Mouse (Mus musculus): ENCODE data around the gene Flt1.

Gene Flt1

GRCm38 (mm10) chr5:147725831-147726700, at the start of gene Flt1:
Gene Flt1, minus strand, starts transcription at chr5:147726011.
- DNase-seq (ENCODE audit: low read depth, low spot score), result peak; percentile 63

DNA sequence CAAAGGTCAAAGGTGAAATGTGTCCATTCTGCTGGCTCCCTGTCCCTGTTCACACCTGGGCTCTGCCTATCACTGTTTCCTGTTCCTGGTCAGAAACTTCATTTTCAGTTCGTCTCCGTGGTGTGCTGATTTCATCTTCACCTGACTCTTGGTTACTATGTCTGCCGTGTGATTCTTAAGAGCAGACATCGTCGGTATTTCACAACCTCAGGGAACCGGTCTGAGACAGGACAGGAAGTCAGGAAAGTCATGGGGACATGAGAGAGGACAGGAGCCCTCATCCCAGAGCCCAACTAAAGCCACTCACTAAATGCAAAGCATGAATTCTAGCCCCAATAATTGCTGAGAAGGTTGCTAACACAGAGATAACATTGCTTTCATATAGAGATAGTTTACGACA, 49.4 kb upstream of the Flt1 start:
- DNase-seq (ENCODE audit: low read depth, low spot score), result no peak

DNA sequence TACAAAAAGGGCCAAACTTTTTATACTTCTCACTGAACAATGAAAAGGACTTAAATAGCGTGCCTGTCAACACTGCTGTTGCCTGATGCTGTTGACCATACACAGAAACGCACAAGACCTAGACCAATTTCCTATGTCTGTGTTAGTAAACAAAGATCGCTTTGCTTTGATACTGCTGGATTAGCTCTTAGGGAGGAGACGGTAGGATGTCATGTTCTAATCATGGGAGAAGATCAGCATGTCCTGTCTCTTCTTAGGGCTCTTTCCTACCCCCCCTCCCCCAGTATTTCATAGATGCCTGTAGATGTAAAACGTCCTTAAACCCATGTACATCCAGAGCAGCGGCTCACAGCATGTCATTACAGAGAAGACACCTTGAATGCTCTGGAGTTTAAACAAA, 44.1 kb upstream of the Flt1 start:
- DNase-seq (ENCODE audit: low read depth, low spot score), result no peak

GRCm38 (mm10) chr5:147764061-147764460, 38.2 kb upstream of the Flt1 start:
- DNase-seq (ENCODE audit: low read depth, low spot score), result peak; percentile 81

GRCm38 (mm10) chr5:147761984-147762383, 36.2 kb upstream of the Flt1 start:
- peak; percentile 76 for DNase-seq (ENCODE audit: low read depth, low spot score)

GRCm38 (mm10) chr5:147761275-147761674, 35.5 kb upstream of the Flt1 start:
- peak; percentile 85 for DNase-seq (ENCODE audit: low read depth, low spot score)

- no peak for DNase-seq (ENCODE audit: low read depth, low spot score)
These were observed 33.0 kb upstream of the Flt1 start for GRCm38 (mm10) chr5:147758640-147759319.

DNA sequence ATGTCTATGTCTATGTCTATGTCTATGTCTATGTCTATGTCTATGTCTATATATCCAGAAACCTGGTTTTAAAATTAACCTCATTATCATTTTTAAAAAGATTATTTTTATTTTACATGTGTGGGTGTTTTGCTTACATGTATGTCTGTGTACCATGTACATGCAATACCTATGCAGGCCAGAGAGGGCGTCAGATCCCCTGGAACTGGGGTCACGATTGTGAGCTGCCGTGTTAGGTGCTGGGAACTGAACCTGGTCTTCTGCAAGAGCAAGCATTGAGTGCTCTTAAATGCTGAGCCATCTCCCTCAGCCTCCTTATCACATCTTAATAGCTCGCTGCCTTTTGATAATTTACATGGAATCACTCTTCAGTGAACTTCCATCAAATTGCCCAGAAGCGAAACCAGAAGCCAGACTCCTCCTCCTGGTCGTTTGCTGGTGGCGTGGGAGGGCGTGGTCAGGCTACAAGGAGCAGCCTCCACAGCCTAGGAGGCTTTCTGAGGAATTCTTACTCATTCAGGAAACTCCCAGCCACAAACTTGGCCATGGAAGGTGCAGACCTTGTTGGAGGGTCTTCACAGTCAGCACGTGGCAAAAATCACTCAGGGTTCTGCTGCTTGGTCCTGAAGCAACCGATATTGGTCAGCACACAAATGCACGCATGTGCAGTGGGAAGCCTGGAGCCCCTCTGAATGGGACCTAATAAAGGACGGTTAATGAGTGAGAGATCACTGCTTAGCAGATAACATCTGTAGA, 32.2 kb upstream of the Flt1 start:
- peak; percentile 77 for DNase-seq (ENCODE audit: low read depth, low spot score)

GRCm38 (mm10) chr5:147752914-147753341, 27.1 kb upstream of the Flt1 start:
- peak; percentile 28 for DNase-seq (ENCODE audit: low read depth, low spot score)

GRCm38 (mm10) chr5:147751673-147752130, 25.9 kb upstream of the Flt1 start:
- DNase-seq (ENCODE audit: low read depth, low spot score), result peak; percentile 26

GRCm38 (mm10) chr5:147749972-147750371, 24.2 kb upstream of the Flt1 start:
- DNase-seq (ENCODE audit: low read depth, low spot score), result peak; percentile 60

- peak; percentile 22 for DNase-seq (ENCODE audit: low read depth, low spot score)
These were observed 22.3 kb upstream of the Flt1 start for GRCm38 (mm10) chr5:147748081-147748581.

DNA sequence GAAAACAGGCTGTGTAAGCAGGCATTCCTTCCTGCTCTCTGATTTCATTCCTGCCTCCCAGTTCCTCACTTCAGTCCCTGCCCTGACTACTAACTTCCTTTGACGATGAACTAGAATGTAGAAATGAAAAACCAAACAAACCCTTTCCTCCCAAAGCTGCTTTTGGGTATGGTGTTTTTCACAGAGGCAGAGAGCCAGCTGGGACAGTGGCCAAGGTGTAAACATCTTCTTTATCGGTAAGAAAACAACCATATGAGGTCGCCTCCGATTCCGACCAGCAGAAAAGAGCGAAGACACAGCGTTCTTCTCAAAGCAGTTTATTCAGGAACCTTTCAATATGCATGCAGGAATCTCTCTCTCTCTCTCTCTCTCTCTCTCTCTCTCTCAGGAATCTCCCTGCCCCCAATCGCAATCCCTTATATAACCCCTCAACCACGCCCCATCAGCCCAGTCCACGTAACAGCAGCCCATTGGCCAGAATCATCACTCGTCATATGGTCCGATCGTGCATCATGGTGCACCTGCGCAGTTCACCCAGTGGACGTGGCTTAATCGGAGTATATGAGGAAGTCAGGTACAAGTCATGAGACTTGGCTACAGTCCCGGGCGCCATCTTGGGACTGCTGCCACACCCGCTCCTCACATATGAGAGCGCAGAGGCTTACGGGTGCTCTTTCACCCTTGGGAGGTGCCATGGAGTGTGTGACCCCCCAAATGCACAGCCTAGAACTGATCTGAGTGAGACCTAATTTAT, 19.3 kb upstream of the Flt1 start:
- DNase-seq (ENCODE audit: low read depth, low spot score), result peak; percentile 83

DNA sequence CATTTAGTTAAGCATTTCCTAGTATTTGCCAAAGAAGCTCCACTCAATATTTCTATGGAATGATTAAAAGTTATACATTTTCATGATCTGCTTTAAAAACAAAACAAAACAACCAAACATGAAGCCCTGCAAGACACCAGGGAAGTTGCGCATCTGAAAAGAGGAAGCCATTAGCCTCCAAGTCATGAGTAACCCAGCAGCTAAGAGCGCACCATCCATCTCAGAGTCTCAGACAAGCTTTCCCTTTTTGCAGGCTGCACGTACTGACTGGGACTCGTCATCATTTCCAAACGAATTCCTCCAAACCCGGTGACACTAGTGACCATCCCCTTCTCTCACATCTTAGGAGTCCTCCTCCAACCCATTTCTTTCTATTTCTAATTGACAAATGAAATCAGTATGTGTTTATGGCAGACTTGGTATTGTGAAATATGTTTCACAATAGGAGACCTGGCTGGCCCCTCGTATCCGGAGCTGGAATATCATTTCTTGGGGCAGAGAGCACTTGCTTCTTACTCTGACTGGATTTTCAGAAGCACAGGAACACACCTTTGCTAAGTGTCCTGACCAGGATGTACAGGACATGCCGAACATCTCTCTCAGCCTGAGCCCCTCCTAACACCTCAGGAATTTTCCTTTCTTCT, 16.8 kb upstream of the Flt1 start:
- no peak for DNase-seq (ENCODE audit: low read depth, low spot score)

- DNase-seq (ENCODE audit: low read depth, low spot score), result no peak
These were observed 11.0 kb upstream of the Flt1 start for GRCm38 (mm10) chr5:147736766-147737280.

- DNase-seq (ENCODE audit: low read depth, low spot score), result peak; percentile 83
These were observed 7.9 kb upstream of the Flt1 start for GRCm38 (mm10) chr5:147733682-147734081.

DNA sequence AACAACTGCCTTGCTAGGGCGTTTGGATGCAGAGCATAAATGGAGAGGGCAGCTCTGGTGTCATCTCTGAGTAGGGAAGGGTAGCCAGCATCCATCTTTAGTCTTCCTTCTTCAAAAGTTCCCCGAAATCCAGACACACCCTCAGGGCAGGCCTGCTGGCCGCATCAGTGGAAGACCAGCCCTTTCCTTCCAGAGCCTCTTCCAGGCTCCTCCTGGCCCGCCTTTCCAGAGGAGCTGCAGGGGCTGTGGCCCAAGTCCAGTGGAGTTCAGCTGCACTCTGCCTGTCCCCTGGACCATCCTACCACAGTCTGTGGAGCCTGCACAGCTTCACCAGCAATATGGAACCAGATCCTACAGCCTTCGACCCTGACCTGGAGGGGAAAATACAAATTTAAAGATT, 7.1 kb upstream of the Flt1 start:
- DNase-seq (ENCODE audit: low read depth, low spot score), result no peak

GRCm38 (mm10) chr5:147727481-147727880, 1.7 kb upstream of the Flt1 start:
- DNase-seq (ENCODE audit: low read depth, low spot score), result no peak

DNA sequence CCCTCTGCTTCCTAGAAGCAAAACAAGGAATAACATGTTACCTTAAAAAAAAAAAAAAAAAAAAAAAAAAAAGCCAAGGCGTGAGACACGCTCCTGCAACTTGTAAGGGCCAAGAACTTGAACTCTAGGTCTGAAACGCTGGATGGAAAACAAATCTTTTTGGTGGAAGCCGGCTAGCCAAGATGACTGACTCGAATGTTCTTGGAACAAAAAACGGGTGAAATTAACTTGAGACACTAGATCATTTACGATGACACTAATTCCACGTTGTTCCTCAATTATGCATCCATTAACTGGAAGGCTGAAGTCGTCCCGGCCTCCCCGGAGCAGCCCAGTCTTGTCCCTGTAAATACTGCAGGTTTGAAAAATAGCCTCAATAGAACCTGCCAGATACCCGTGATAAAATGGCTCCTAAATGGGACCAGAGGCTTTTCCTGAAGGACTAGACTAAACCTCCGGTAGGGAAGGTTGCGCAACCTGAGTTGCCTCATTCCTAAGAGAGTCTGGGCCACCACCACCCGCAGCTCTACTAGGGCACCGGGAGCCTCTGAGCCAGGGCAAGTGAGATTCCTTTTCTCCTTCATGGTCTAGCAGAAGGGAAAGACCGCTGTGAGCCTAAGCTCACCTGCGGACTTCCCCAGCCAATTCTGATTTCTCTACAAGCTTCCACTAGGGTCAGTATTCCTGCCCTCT, 1.0 kb upstream of the Flt1 start:
- no peak for DNase-seq (ENCODE audit: low read depth, low spot score)

Data from R1 (cell line).